Mouse (Mus musculus): ENCODE results near the gene Dcst1. TPM values are rescaled to one million over a fixed set of nuclear protein-coding genes. Genes with fewer than 3 reads are reported as not detected.

Gene Dcst1
- polyA plus RNA-seq, 1 experiment, result not detected

GRCm38 (mm10) chr3:89382950-89383349 lies 17.9 kb upstream of the Dcst1 start:
- TF ChIP-seq GATA1 (IDR thresholded peaks at IDR 0.05; ENCODE audit: borderline replicate concordance, low read length) (no peak), FLI1 (IDR thresholded peaks at IDR 0.05; ENCODE audit: low read length) (no peak)
- Histone ChIP-seq H3K36me3 (replicated peaks; ENCODE audit: low read length) (peaks cover 94% of the 10 kb centered on the region), H3K4me1 (peaks cover 65% of the 10 kb centered on the region), H3K4me3 (replicated peaks) (no peak overlapping the region), H3K9me3 (no peaks in the 10 kb centered on the region), H3K27me3 (replicated peaks) (peaks cover 8% of the 10 kb centered on the region)

- Histone ChIP-seq H3K4me3 (replicated peaks) (no peak overlapping the region), H3K27me3 (replicated peaks) (peaks cover 8% of the 10 kb centered on the region), H3K4me1 (peaks cover 58% of the 10 kb centered on the region), H3K9me3 (no peaks in the 10 kb centered on the region), H3K36me3 (replicated peaks; ENCODE audit: low read length) (peaks cover 93% of the 10 kb centered on the region)
- TF ChIP-seq GATA1 (IDR thresholded peaks at IDR 0.05; ENCODE audit: borderline replicate concordance, low read length), result no peak
Observed at GRCm38 (mm10) chr3:89382033-89382882, 17.2 kb upstream of the Dcst1 start.

GRCm38 (mm10) chr3:89381233-89381632 lies 16.2 kb upstream of the Dcst1 start:
- peaks cover 94% of the 10 kb centered on the region for H3K36me3 ChIP-seq (replicated peaks; ENCODE audit: low read length)
- no peak overlapping the region for H3K4me3 ChIP-seq (replicated peaks)
- H3K4me1 ChIP-seq, result peaks cover 48% of the 10 kb centered on the region
- peaks cover 10% of the 10 kb centered on the region for H3K27me3 ChIP-seq (replicated peaks)
- TF ChIP-seq GATA1 (IDR thresholded peaks at IDR 0.05; ENCODE audit: borderline replicate concordance, low read length) (no peak), FLI1 (IDR thresholded peaks at IDR 0.05; ENCODE audit: low read length) (no peak)
- H3K9me3 ChIP-seq, result no peaks in the 10 kb centered on the region

- H3K36me3 ChIP-seq (replicated peaks; ENCODE audit: low read length), result peaks cover 92% of the 10 kb centered on the region
- H3K27me3 ChIP-seq (replicated peaks), result peaks cover 11% of the 10 kb centered on the region
- TF ChIP-seq GATA1 (IDR thresholded peaks at IDR 0.05; ENCODE audit: borderline replicate concordance, low read length), result no peak
- no peak for TF ChIP-seq FLI1 (IDR thresholded peaks at IDR 0.05; ENCODE audit: low read length)
- no peaks in the 10 kb centered on the region for H3K9me3 ChIP-seq
- H3K4me1 ChIP-seq, result peaks cover 43% of the 10 kb centered on the region
- H3K4me3 ChIP-seq (replicated peaks), result no peak overlapping the region
Observed at GRCm38 (mm10) chr3:89380711-89381110, 15.7 kb upstream of the Dcst1 start.

GRCm38 (mm10) chr3:89380291-89380690 lies 15.2 kb upstream of the Dcst1 start:
- TF ChIP-seq FLI1 (IDR thresholded peaks at IDR 0.05; ENCODE audit: low read length) (no peak), GATA1 (IDR thresholded peaks at IDR 0.05; ENCODE audit: borderline replicate concordance, low read length) (no peak)
- H3K36me3 ChIP-seq (replicated peaks; ENCODE audit: low read length), result peaks cover 87% of the 10 kb centered on the region
- no peak overlapping the region for H3K4me3 ChIP-seq (replicated peaks)
- peaks cover 38% of the 10 kb centered on the region for H3K4me1 ChIP-seq
- peaks cover 14% of the 10 kb centered on the region for H3K27me3 ChIP-seq (replicated peaks)
- H3K9me3 ChIP-seq, result no peaks in the 10 kb centered on the region

- TF ChIP-seq GATA1 (IDR thresholded peaks at IDR 0.05; ENCODE audit: borderline replicate concordance, low read length) (no peak), FLI1 (IDR thresholded peaks at IDR 0.05; ENCODE audit: low read length) (no peak)
- peaks cover 16% of the 10 kb centered on the region for H3K27me3 ChIP-seq (replicated peaks)
- peaks cover 83% of the 10 kb centered on the region for H3K36me3 ChIP-seq (replicated peaks; ENCODE audit: low read length)
- H3K4me1 ChIP-seq, result peaks cover 31% of the 10 kb centered on the region
- no peaks in the 10 kb centered on the region for H3K9me3 ChIP-seq
- H3K4me3 ChIP-seq (replicated peaks), result no peak overlapping the region
Observed at GRCm38 (mm10) chr3:89379388-89380131, 14.5 kb upstream of the Dcst1 start.

- Histone ChIP-seq H3K36me3 (replicated peaks; ENCODE audit: low read length) (peaks cover 72% of the 10 kb centered on the region), H3K4me3 (replicated peaks) (peak overlapping the region; percentile 18), H3K9me3 (no peaks in the 10 kb centered on the region), H3K27me3 (replicated peaks) (peaks cover 17% of the 10 kb centered on the region), H3K4me1 (peaks cover 30% of the 10 kb centered on the region)
- TF ChIP-seq FLI1 (IDR thresholded peaks at IDR 0.05; ENCODE audit: low read length) (no peak), GATA1 (IDR thresholded peaks at IDR 0.05; ENCODE audit: borderline replicate concordance, low read length) (no peak)
Observed at GRCm38 (mm10) chr3:89378394-89379067, 13.5 kb upstream of the Dcst1 start.

GRCm38 (mm10) chr3:89377831-89378230 lies 12.8 kb upstream of the Dcst1 start:
- Histone ChIP-seq H3K9me3 (no peaks in the 10 kb centered on the region), H3K4me3 (replicated peaks) (no peak overlapping the region), H3K36me3 (replicated peaks; ENCODE audit: low read length) (peaks cover 65% of the 10 kb centered on the region), H3K27me3 (replicated peaks) (peaks cover 23% of the 10 kb centered on the region), H3K4me1 (peaks cover 32% of the 10 kb centered on the region)
- no peak for TF ChIP-seq FLI1 (IDR thresholded peaks at IDR 0.05; ENCODE audit: low read length)
- TF ChIP-seq GATA1 (IDR thresholded peaks at IDR 0.05; ENCODE audit: borderline replicate concordance, low read length), result no peak

- Histone ChIP-seq H3K4me3 (replicated peaks) (no peak overlapping the region), H3K9me3 (peaks cover 7% of the 10 kb centered on the region), H3K27me3 (replicated peaks) (peaks cover 47% of the 10 kb centered on the region), H3K4me1 (peaks cover 21% of the 10 kb centered on the region), H3K36me3 (replicated peaks; ENCODE audit: low read length) (peaks cover 25% of the 10 kb centered on the region)
- TF ChIP-seq GATA1 (IDR thresholded peaks at IDR 0.05; ENCODE audit: borderline replicate concordance, low read length) (no peak), FLI1 (IDR thresholded peaks at IDR 0.05; ENCODE audit: low read length) (no peak)
Observed at GRCm38 (mm10) chr3:89373581-89374231, 8.7 kb upstream of the Dcst1 start.
